Mouse (Mus musculus) heart, embryonic 14.5 days (tissue): Measurements from ENCODE around the gene Dlgap1. TPM values are rescaled to one million over a fixed set of nuclear protein-coding genes. Genes with fewer than 3 reads are reported as not detected.

Experiments
- ATAC-seq: fragments of 200-750 bp; cut with Nextera tagmentation; 2 replicates; pipeline ENCODE4 v1.8.0; 2017; ENCODE audit warnings: low read depth, moderate TSS enrichment; ENCODE audit not compliant: insufficient number of reproducible peaks, insufficient read depth, low FRiP score
- H3K27ac ChIP-seq, 2 experiments: fragments of 200-500 bp in 1 of 2; fragments of 300-500 bp in 1 of 2; sonication (generic) in 1 of 2; replicated peaks in 1 of 2; 2 replicates each; pipeline ENCODE4 v1.5.1; 2012 to 2014; ENCODE audit warnings: low read depth in 2 of 2, low read length in 2 of 2, control low read depth in 1 of 2, mild to moderate bottlenecking in 1 of 2, mixed read lengths in 1 of 2; ENCODE audit not compliant: control insufficient read depth in 1 of 2, insufficient read depth in 1 of 2
- H3K27me3 ChIP-seq: fragments of 300-500 bp; sonication (generic); 2 replicates; pipeline ENCODE4 v1.6.1; 2014; ENCODE audit warnings: mild to moderate bottlenecking, low read length, control low read depth; ENCODE audit not compliant: control insufficient read depth, insufficient read depth
- H3K36me3 ChIP-seq: fragments of 300-500 bp; sonication (generic); 2 replicates; pipeline ENCODE4 v1.6.1; 2014; ENCODE audit warnings: mild to moderate bottlenecking, control low read depth, low read length, mixed read lengths; ENCODE audit not compliant: control insufficient read depth, insufficient read depth
- H3K4me1 ChIP-seq, 2 experiments: fragments of 200-500 bp in 1 of 2; fragments of 300-500 bp in 1 of 2; sonication (generic) in 1 of 2; 2 replicates each; pipeline ENCODE4 v1.6.1; 2012 to 2014; ENCODE audit warnings: low read length in 2 of 2, control low read depth in 1 of 2, mixed read lengths in 1 of 2; ENCODE audit not compliant: control insufficient read depth in 2 of 2, insufficient read depth in 2 of 2
- H3K4me2 ChIP-seq: fragments of 300-500 bp; sonication (generic); 2 replicates; pipeline ENCODE4 v1.6.1; 2014; ENCODE audit warnings: mild to moderate bottlenecking, low read length
- H3K4me3 ChIP-seq, 2 experiments: fragments of 200-500 bp in 1 of 2; fragments of 300-500 bp in 1 of 2; sonication (generic) in 1 of 2; 2 replicates each; pipeline ENCODE4 v1.5.1; 2012 to 2014; ENCODE audit warnings: low read length in 2 of 2, mild to moderate bottlenecking in 2 of 2, control low read depth in 1 of 2, low read depth in 1 of 2, moderate library complexity in 1 of 2; ENCODE audit not compliant: control insufficient read depth in 1 of 2, insufficient read depth in 1 of 2
- H3K9ac ChIP-seq: fragments of 300-500 bp; sonication (generic); 2 replicates; pipeline ENCODE4 v1.6.1; 2014; ENCODE audit warnings: mild to moderate bottlenecking, low read length
- H3K9me3 ChIP-seq: fragments of 300-500 bp; sonication (generic); 2 replicates; pipeline ENCODE4 v1.6.1; 2016; ENCODE audit warnings: low read length, control low read depth; ENCODE audit not compliant: control insufficient read depth
- WGBS: fragments of 180-500 bp; shearing (Covaris S2); extraction: QIAGEN DNeasy Blood & Tissue Kit; methylation state at CpG from one replicate; pipeline ENCODE4 v1.1.7; 2014; 5-methylcytosine and 5-hydroxymethylcytosine counted together
- polyA plus RNA-seq: library from polyadenylated mRNA; unstranded; fragments of >200 nt; fragmentation: Nextera tagmentation; extraction: Ambion mirVana; gene quantifications from 2 replicates; pipeline ENCODE4 v1.2.1, GENCODE M21; 2014

Dlgap1 gene
- polyA plus RNA-seq, 1 experiment from 2014 or later = 1.1 TPM

DNA sequence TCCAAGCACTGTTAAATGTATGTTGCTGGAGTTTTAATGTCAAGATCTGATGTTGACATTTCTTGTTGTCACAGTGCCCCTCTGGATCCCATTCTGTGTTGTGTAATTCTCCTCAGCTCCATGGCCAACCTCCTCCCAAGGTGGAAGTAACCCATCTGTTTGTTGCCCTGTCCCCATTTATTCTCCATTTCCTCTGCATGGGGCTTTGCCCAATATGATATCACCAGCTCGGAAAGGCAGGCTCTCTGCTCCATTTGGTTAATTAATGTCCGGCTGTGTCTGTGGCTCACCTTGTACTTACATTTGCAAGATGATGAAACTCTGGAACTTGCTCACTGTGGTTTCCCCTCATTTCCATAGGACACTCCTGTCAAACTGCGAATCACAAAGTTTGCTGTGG is 33.2 kb downstream of the Dlgap1 start:
- Histone ChIP-seq H3K4me2 (no peak overlapping the region), H3K27me3 (no peaks in the 10 kb centered on the region), H3K4me3 (no peak overlapping the region), H3K4me1 (no peaks in the 10 kb centered on the region), H3K36me3 (no peaks in the 10 kb centered on the region), H3K9me3 (no peaks in the 10 kb centered on the region), H3K9ac (no peak overlapping the region), H3K27ac (no peak overlapping the region)
- no peak for ATAC-seq
- 84% methylated on average over 3 of the region's 3 CpGs for WGBS

DNA sequence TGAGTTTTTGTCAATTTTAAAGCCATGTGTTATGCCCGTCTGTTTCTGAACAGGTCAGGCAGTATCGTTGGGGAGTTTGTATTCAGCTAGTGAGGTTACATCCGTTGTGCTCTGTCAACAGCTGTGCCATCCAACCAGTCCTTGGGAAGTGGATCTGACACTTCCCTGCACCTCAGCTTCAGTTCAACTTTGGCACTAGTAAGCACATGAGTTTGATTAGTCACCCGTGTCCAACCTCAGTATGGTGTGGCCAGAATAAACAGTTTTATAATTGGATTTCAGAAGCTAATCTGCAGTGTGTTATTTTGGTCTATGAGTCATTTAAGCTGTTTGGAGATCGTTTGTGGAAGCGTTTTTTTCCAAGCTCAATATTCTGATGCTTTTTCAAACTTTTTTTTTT is 35.8 kb downstream of the Dlgap1 start:
- no peaks in the 10 kb centered on the region for H3K36me3 ChIP-seq
- no peak overlapping the region for H3K9ac ChIP-seq
- H3K27ac ChIP-seq = no peak overlapping the region
- WGBS = 70% methylated on average over 6 of the region's 6 CpGs
- no peaks in the 10 kb centered on the region for H3K4me1 ChIP-seq
- H3K27me3 ChIP-seq = no peaks in the 10 kb centered on the region
- no peaks in the 10 kb centered on the region for H3K9me3 ChIP-seq
- H3K4me2 ChIP-seq = no peak overlapping the region
- no peak overlapping the region for H3K4me3 ChIP-seq
- no peak for ATAC-seq

DNA sequence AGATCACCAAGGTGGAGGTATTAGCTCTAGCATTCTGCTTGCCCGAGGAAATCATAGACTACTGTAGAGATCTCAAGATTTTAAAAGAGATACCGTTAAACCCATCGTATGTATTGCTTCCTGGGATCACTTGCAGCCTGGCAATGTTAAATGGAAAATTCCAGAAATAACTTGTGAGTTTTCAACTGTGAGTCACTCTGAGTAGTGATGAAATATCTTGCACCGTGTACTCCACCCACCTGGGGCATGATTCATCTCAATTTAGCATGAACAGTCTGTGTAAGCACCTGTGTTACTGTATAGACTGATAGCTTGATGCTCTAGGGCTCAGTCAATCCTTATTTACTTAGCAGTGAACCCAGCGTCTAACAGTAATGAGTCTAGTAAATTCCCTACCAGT is 38.7 kb downstream of the Dlgap1 start:
- Histone ChIP-seq H3K9me3 (no peaks in the 10 kb centered on the region), H3K4me1 (no peaks in the 10 kb centered on the region), H3K4me2 (no peak overlapping the region), H3K9ac (no peak overlapping the region), H3K4me3 (no peak overlapping the region), H3K27ac (no peak overlapping the region), H3K36me3 (no peaks in the 10 kb centered on the region), H3K27me3 (no peaks in the 10 kb centered on the region)
- 66% methylated on average over 5 of the region's 5 CpGs for WGBS
- ATAC-seq = no peak

DNA sequence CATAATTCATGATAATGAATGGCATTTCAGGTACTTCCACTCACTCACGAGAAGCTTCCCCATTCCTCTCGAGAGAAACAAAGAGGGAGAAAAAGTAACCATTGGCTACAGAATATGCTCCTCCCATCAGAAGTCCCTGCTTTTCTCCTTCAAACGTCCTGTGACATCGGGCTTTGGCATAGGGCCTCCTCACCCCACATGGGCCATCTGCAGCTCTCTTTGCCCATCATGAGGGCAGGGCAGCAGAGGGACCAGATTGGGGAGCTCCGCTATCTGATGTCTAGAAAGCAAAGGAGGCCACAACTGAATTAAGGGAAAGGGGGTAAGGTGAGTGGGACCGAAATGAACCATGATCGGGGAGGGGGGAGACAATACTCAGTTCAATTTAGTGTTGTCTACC is 47.6 kb downstream of the Dlgap1 start:
- Histone ChIP-seq H3K4me2 (no peak overlapping the region), H3K27ac (no peak overlapping the region), H3K27me3 (no peaks in the 10 kb centered on the region), H3K9me3 (no peaks in the 10 kb centered on the region), H3K9ac (no peak overlapping the region), H3K4me3 (no peak overlapping the region), H3K4me1 (no peaks in the 10 kb centered on the region), H3K36me3 (no peaks in the 10 kb centered on the region)
- no peak for ATAC-seq
- 53% methylated on average over 7 of the region's 7 CpGs for WGBS

DNA sequence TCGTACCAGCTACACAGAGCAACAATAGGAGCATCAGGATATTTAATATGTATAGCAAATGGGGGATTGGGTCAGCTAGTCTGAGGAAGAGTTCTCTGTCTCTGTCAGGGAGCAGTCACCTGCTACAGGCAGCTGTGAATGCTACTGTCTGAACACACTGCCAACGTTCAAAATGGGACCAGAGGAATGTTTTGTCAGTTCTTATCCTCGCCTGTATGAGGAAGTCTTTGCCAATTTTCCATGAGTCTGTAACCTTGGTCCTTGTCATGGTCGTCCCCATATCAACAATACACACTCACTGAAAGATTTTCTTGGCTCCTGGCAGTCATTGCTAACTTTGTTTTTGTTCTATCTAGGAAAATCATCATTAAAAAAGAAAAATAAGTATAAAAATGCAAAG is 51.5 kb downstream of the Dlgap1 start:
- Histone ChIP-seq H3K9me3 (no peaks in the 10 kb centered on the region), H3K4me3 (no peak overlapping the region), H3K36me3 (no peaks in the 10 kb centered on the region), H3K27me3 (no peaks in the 10 kb centered on the region), H3K4me2 (no peak overlapping the region), H3K27ac (no peak overlapping the region), H3K9ac (no peak overlapping the region), H3K4me1 (no peaks in the 10 kb centered on the region)
- 52% methylated on average over 4 of the region's 4 CpGs for WGBS
- ATAC-seq = no peak

DNA sequence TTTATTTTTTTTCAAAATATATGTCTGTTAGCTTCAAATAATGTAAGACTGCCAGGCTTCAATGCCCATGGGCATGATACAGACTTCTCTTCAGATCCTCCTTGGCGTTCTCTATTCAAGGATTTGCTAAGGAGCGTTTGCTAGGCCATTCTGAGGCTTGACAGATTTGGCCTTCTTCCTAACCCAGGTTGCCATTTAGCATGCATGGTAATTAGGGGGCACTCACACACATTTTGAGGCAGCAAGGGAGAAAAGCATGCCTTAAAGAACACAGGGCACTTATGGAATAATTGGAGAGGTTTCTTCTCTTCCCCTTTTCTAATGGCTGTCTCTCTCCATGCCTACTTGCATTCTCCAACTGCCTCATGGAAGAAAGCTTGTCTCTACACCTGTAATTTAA is 53.7 kb downstream of the Dlgap1 start:
- Histone ChIP-seq H3K27me3 (no peaks in the 10 kb centered on the region), H3K4me3 (no peak overlapping the region), H3K9ac (no peak overlapping the region), H3K4me2 (no peak overlapping the region), H3K4me1 (no peaks in the 10 kb centered on the region), H3K9me3 (no peaks in the 10 kb centered on the region), H3K27ac (no peak overlapping the region), H3K36me3 (no peaks in the 10 kb centered on the region)
- ATAC-seq = no peak
- WGBS = 71% methylated on average over 2 of the region's 2 CpGs

DNA sequence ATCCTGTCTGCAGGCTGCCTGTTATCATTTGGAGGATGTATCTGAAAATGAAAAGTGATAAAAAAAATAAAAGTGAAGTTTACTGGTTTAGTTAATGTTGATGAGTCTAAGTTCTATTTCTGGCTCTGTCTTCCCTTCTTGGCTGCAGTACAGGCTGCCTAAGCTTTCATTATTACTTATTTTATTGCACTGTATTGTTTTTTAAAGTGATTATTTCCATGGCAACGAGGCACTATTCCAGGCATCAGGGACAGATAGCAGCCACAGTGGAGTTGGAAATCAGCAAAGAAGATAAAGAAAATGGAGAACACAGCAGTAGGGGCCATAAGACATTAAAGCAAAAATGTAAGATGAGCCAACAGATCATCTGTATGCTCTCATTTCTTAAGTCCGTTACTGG is 66.0 kb downstream of the Dlgap1 start:
- no peak overlapping the region for H3K4me3 ChIP-seq
- no peaks in the 10 kb centered on the region for H3K9me3 ChIP-seq
- H3K4me2 ChIP-seq = no peak overlapping the region
- 59% methylated on average over 2 of the region's 2 CpGs for WGBS
- no peak overlapping the region for H3K9ac ChIP-seq
- no peaks in the 10 kb centered on the region for H3K4me1 ChIP-seq
- no peak for ATAC-seq
- H3K36me3 ChIP-seq = no peaks in the 10 kb centered on the region
- no peaks in the 10 kb centered on the region for H3K27me3 ChIP-seq
- no peak overlapping the region for H3K27ac ChIP-seq

DNA sequence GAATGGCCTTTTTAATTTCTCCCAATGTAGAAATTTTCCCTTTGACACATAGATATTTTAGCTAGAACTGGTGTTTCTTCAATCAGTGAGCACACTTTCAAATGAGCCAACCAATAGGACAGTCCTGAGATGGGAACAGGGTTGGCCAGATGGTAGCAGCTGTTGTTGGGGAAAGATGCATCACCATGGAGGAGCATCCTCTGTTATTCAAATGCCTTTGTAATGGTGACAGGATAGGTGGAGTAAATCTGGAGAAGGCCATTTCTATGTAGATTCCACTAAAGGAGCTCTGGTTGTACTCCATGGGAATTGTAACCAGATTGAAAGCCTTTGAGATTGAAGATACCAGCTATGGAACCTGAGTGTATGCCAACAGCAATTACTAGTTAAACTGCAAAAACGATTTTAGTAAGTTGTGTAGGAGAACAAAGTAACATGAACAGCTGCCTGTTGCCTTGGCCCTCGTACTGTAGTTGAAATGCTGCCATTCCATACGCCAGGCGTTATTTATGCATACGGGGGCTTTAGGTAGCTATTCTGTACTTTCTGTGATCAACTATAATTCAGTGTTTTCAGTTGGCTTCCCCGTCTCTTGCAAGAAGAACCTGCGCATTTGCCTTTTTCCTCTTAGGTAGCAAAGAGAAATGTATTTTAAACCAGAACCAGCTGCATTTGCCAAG is 72.0 kb downstream of the Dlgap1 start:
- Histone ChIP-seq H3K4me1 (no peaks in the 10 kb centered on the region), H3K9me3 (no peaks in the 10 kb centered on the region), H3K36me3 (no peaks in the 10 kb centered on the region), H3K4me3 (no peak overlapping the region), H3K4me2 (no peak overlapping the region), H3K27ac (no peak overlapping the region), H3K27me3 (no peaks in the 10 kb centered on the region), H3K9ac (no peak overlapping the region)
- ATAC-seq = no peak
- 71% methylated on average over 7 of the region's 7 CpGs for WGBS
